Mouse (Mus musculus) R1 (cell line): ENCODE measurements around the gene Tmem106c.
A peak's percentile ranks its signal among the peaks of the same experiment; 100 is the strongest.

Source experiments
- DNase-seq: peaks from one replicate; pipeline ENCODE4 v3.0.0-alpha.2; 2018; ENCODE audit warnings: low read depth, low spot score

The Tmem106c gene

GRCm38 (mm10) chr15:97952137-97952888 lies 11.7 kb upstream of the Tmem106c start:
- peak; percentile 79 for DNase-seq

DNA sequence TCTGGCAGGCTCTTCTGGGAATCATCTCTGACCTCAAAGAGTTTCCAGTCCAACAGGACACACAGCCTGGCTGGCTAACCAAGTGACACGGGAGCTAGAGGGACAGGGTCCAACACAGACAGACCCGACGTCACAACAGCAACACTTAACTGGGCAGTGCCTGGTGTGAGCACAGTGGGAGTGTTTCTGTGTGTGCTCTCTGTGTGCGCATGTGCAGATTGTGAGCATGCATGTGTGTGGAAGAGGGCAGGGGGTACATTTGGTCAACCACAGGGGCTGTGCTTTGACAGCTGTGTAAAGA lies 11.2 kb upstream of the Tmem106c start:
- DNase-seq: no peak

GRCm38 (mm10) chr15:97954671-97955070 lies 9.3 kb upstream of the Tmem106c start:
- DNase-seq: no peak

DNA sequence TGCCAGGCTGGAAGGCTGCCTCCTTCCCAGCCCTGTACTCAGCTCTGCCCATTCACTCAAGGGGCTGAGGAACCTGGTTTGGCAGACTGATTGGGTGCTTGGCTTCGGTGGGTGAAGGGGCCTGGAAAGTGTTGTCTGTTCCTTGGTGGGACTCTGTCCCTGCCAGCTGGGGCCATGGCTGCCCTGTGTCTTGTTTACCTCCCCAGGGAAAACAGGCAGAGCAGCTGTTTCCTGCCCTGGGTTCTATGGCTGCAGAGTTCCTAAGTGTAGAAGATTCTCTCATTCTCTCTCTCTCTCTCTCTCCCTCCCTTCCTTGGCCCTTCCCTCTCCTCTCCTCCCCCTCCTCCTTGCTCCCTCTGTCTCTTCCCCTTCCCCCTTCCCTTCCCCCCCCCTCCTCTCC lies 8.7 kb upstream of the Tmem106c start:
- DNase-seq: no peak

- no peak for DNase-seq
These were observed 8.3 kb upstream of the Tmem106c start for GRCm38 (mm10) chr15:97955742-97956141.

GRCm38 (mm10) chr15:97956416-97956815 lies 7.6 kb upstream of the Tmem106c start:
- no peak for DNase-seq

GRCm38 (mm10) chr15:97963329-97963988 lies 541 bp upstream of the Tmem106c start:
- DNase-seq: peak; percentile 51

DNA sequence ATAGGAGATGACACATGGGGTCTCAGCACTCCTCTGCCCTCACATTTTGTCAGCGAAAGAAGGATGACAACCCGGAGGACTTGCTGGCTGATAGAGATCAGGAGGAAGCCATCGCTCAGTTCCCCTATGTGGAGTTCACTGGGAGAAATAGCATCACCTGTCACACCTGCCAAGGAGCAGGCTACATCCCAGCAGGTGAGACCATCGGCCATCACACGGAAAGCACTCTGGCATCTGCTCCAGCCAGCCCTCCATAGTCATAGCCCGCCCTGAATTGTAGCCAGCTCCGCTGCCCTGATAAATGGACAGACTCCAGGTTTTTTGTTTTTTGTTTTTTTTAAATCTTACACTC lies 812 bp downstream of the Tmem106c start:
- DNase-seq: no peak

GRCm38 (mm10) chr15:97965311-97966045 lies 1.5 kb downstream of the Tmem106c start:
- no peak for DNase-seq

- DNase-seq: peak; percentile 62
These were observed 6.3 kb downstream of the Tmem106c start for GRCm38 (mm10) chr15:97970299-97970698.

- DNase-seq: peak; percentile 75
These were observed 8.6 kb downstream of the Tmem106c start for GRCm38 (mm10) chr15:97972580-97972979.

DNA sequence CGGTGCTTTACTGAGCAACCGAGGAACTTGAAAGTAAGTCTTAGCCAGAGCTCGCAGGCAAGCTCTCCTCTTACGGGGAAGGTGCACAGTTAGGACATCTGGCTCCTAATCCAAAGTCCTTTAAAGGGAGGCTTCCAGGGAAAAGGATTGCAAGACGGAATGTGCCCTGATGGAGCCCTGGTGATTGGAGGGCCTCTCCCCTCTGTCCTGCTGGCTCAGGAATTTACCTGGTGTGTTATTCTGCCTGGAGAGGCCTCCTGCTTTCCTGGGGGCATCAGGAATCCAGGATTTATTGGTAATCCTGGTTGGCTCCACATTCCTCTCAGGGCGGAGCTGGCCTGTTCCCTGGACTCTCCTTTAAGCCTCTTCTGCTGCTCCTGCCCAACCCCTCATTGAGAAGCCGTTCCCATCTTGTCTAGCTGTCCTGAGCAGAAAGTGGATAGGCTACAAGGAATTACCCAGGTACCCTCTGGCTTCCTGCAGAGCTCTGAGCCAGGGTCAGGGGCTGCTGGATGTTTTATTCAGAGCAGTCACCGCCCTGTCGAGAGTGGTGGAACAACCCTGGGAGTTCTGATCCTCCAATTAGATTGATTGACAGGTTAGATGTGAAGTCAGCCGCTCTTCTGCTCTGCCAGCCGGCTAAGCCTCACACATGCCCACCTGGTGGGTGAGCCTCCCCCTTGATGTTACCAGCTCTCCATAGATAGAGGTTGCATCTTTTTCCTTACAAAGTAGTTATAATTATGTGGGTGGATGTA lies 9.4 kb downstream of the Tmem106c start:
- peak; percentile 88 for DNase-seq

- DNase-seq: no peak
These were observed 17.6 kb downstream of the Tmem106c start for GRCm38 (mm10) chr15:97981560-97981959.

DNA sequence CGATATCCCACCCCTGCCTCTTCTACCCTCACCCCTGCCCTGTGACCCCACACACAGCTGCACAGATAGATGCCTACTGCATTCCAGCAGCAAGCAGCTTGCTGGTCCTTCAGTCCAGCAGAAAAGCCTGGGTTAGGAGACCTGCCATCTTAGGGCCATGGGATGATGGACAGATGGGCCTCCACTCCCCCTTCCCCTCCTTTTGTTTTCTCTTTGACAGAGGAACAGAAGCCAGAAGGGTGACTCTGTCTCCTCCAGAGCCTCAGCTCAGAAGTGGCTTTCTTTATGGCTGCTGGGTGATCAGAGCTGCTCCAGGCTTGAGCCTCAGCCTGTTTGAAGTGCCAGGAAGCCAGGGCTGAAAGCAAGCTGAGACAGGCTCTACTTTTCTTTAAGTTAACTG lies 25.5 kb downstream of the Tmem106c start:
- DNase-seq: no peak

DNA sequence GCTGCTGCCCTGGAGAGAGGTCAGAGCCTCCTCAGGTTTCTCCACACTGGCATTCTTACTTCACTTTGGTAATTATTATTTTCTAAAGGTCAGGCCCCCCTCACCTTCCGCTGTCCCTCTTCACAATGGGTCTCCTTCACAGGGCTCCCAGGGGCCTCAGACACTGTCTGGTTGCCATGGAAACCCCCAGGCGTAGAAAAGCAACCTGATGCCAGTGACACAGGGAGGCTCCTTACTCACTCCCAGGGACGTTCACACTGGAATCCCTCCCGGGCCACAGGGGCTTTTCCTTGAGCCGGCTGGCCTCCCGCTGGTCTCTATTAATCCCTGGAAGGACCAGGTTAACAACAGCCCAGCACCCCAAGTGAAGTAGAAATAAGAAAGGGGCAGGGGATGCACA lies 26.1 kb downstream of the Tmem106c start:
- peak; percentile 91 for DNase-seq

DNA sequence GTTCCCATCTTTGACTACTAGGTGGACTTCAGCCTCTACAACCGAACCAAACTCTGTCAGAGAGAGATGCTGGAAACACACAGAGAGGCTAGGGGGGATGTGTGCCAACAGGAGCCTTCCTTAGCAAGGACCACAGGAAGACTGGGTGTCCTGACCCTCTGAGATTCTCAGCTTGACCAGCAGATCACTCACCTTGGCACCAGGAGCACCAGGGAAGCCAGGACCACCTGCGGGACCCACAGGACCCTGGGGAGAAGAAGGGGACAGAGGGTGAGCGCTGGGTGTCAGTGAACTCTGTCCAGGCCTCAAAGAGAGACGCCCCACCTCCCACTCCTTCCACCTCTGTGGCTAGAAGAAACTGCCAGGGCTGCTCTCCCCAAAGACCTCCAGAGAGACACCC lies 26.7 kb downstream of the Tmem106c start:
- no peak for DNase-seq

DNA sequence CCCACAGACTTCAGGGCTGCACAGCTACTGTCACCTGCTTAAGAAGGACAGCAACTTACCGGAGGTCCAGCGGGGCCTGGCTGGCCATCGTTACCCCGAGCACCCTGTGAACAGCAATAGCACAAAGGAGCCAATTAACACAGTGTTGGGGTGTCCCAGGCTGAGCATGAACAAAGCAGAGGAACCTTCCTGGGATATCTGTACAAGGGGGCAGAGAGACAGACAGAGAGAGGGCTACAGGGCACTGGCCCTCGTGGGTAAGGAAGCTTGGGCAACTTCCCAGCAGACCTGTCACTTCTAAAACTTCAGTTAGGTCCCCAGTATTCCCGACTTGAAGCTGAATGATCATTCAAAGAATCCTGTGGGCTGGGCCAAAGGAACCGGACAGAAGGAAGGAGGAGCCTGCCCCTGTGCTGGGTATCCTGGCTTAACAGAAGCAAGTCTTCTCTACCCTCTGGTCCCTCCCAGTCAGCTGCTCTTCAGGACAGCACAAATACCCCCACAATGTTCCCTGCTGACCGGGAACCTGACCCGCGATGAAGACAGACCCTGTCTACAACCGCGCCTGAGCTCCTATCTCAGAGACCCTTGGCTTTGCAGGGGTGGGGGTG lies 27.4 kb downstream of the Tmem106c start:
- DNase-seq: no peak

GRCm38 (mm10) chr15:97992027-97992711 lies 28.2 kb downstream of the Tmem106c start:
- DNase-seq: peak; percentile 59

GRCm38 (mm10) chr15:97992712-97993286 lies 28.8 kb downstream of the Tmem106c start:
- peak; percentile 97 for DNase-seq

- no peak for DNase-seq
These were observed 32.8 kb downstream of the Tmem106c start for GRCm38 (mm10) chr15:97996716-97997256.
